Comparison of ENCODE assay signal across 8 mouse cellular contexts in genomic region chr6:37473674-37474342, GRCm38 (mm10). TPM values are rescaled to one million over a fixed set of nuclear protein-coding genes. Genes with fewer than 3 reads are reported as not detected.
DNase-seq lines count a peak whose midpoint lies in the region; ATAC-seq and TF ChIP-seq lines count a peak whose summit lies in the region.

No protein-coding gene starts in this region.

- DNase-seq in heart, adult 18-20 months = peak; percentile 8 to 39
- DNase-seq in 3T3-L1 (ENCODE audit: low read depth, low spot score) (peak; percentile 59), Patski (ENCODE audit: low read depth, low spot score) (no peak)
- DNase-seq in kidney, postnatal 36 days = peak; percentile 50 to 78
- peak; percentile 47 for DNase-seq in thymus, postnatal 14 days
- DNase-seq in urinary bladder, postnatal 25 days (ENCODE audit: low spot score) = no peak

- peak; percentile 61 for TF ChIP-seq CTCF in Patski (IDR thresholded peaks at IDR 0.05)

- H3K27ac ChIP-seq in heart, embryonic 11.5 days (ENCODE audit: low read depth, low read length) = no peak overlapping the region
- H3K27ac ChIP-seq in forebrain, embryonic 16.5 days (ENCODE audit: low read length) = no peak overlapping the region

- H3K4me1 ChIP-seq in heart, embryonic 11.5 days (ENCODE audit: control insufficient read depth, insufficient read depth, low read length) = no peaks in the 10 kb centered on the region
- H3K4me1 ChIP-seq in forebrain, embryonic 16.5 days (replicated peaks; ENCODE audit: control insufficient read depth, insufficient read depth, low read length) = no peaks in the 10 kb centered on the region

- H3K27me3 ChIP-seq in heart, embryonic 11.5 days (ENCODE audit: control insufficient read depth, insufficient read depth, low read length) = no peaks in the 10 kb centered on the region
- H3K27me3 ChIP-seq in Patski = no peaks in the 10 kb centered on the region
- no peaks in the 10 kb centered on the region for H3K27me3 ChIP-seq in forebrain, embryonic 16.5 days (replicated peaks; ENCODE audit: control insufficient read depth, insufficient read depth, low read length)

- no peaks in the 10 kb centered on the region for H3K9me3 ChIP-seq in heart, embryonic 11.5 days (replicated peaks; ENCODE audit: control insufficient read depth, low read length)
- H3K9me3 ChIP-seq in forebrain, embryonic 16.5 days (ENCODE audit: control insufficient read depth, low read length) = no peaks in the 10 kb centered on the region

- 79% methylated on average over 4 of the region's 4 CpGs for WGBS in heart, embryonic 11.5 days (ENCODE audit: insufficient replicate concordance)
- 90% methylated on average over 4 of the region's 4 CpGs for WGBS in forebrain, embryonic 16.5 days

- in situ Hi-C loops in Patski (cut with MboI; ENCODE audit: low pct_unique_long_range_greater_than_20kb) = no loop called here

- no peak overlapping the region for H3K4me3 ChIP-seq in heart, embryonic 11.5 days (ENCODE audit: low read depth, low read length)
- no peak overlapping the region for H3K4me3 ChIP-seq in forebrain, embryonic 16.5 days (replicated peaks; ENCODE audit: low read length)

- POLR2A ChIA-PET in Patski (lab: Charles Lee) = no interaction called here

- CTCF ChIA-PET in Patski (lab: Charles Lee) = interaction anchor here (0.9 to 2.2 kb wide), 3 partner anchors 12 to 33 kb away, joined by 3 to 8 read pairs (median 6); no protein-coding TSS in a partner anchor

- no peak overlapping the region for H3K4me2 ChIP-seq in heart, embryonic 11.5 days
- no peak overlapping the region for H3K4me2 ChIP-seq in forebrain, embryonic 16.5 days (ENCODE audit: low read length)

- no peak for ATAC-seq in heart, embryonic 11.5 days (replicated peaks; ENCODE audit: insufficient number of reproducible peaks, low FRiP score, low TSS enrichment)
- ATAC-seq in Patski = no peak
- ATAC-seq in forebrain, embryonic 16.5 days = no peak

- no peak overlapping the region for H3K9ac ChIP-seq in heart, embryonic 11.5 days (ENCODE audit: low read depth, low read length)
- H3K9ac ChIP-seq in forebrain, embryonic 16.5 days (replicated peaks; ENCODE audit: low read depth, low read length) = no peak overlapping the region

- H3K36me3 ChIP-seq in heart, embryonic 11.5 days (ENCODE audit: control insufficient read depth, insufficient read depth, low read length) = no peaks in the 10 kb centered on the region
- no peaks in the 10 kb centered on the region for H3K36me3 ChIP-seq in forebrain, embryonic 16.5 days (ENCODE audit: control insufficient read depth, insufficient read depth)

RNA-seq across cellular contexts. Expression of gene Creb3l2, which starts 31.9 kb away (rescaled TPM):
- total RNA-seq in heart, adult 18-20 months (2021) = 10 to 100 TPM; 23.2 to 24.1 TPM
- polyA plus RNA-seq in heart, embryonic 11.5 days (2014; fragmentation: Nextera tagmentation; extraction: Ambion mirVana) = 42.9 and 52.9 TPM in 2 replicates
- polyA plus RNA-seq in Patski (2021) = 39.0 TPM
- polyA plus RNA-seq in forebrain, embryonic 16.5 days (2015; fragmentation: Nextera tagmentation; extraction: Ambion mirVana) = 3.0 and 3.9 TPM in 2 replicates

RNA-seq across cellular contexts. Expression of gene Akr1d1, which starts 56.2 kb away (rescaled TPM):
- total RNA-seq in heart, adult 18-20 months (2021) = not detected
- polyA plus RNA-seq in heart, embryonic 11.5 days (2014; fragmentation: Nextera tagmentation; extraction: Ambion mirVana) = not detected in 2 replicates
- polyA plus RNA-seq in Patski (2021) = not detected
- polyA plus RNA-seq in forebrain, embryonic 16.5 days (2015; fragmentation: Nextera tagmentation; extraction: Ambion mirVana) = not detected in 2 replicates

Comparison
In these comparisons a context has a peak if more than half of its experiments do, and no peak if none do; other contexts are left out.
1. DNase-seq: peak in heart, adult 18-20 months (2 of 2), 3T3-L1 (single experiment), kidney, postnatal 36 days (2 of 2) and thymus, postnatal 14 days (single experiment); none in Patski (single experiment) and urinary bladder, postnatal 25 days (single experiment).